Mouse (Mus musculus): Measurements from ENCODE around the gene A230050P20Rik. TPM values are rescaled to one million over a fixed set of nuclear protein-coding genes. Genes with fewer than 3 reads are reported as not detected.
"Not testable (repeated sequence)": the region's sequence is repeated elsewhere in the genome, so short reads cannot be mapped to it uniquely, and the experiment has no call there.

Gene A230050P20Rik
- polyA plus RNA-seq, 2 experiments: 4.5 to 25.4 TPM

DNA sequence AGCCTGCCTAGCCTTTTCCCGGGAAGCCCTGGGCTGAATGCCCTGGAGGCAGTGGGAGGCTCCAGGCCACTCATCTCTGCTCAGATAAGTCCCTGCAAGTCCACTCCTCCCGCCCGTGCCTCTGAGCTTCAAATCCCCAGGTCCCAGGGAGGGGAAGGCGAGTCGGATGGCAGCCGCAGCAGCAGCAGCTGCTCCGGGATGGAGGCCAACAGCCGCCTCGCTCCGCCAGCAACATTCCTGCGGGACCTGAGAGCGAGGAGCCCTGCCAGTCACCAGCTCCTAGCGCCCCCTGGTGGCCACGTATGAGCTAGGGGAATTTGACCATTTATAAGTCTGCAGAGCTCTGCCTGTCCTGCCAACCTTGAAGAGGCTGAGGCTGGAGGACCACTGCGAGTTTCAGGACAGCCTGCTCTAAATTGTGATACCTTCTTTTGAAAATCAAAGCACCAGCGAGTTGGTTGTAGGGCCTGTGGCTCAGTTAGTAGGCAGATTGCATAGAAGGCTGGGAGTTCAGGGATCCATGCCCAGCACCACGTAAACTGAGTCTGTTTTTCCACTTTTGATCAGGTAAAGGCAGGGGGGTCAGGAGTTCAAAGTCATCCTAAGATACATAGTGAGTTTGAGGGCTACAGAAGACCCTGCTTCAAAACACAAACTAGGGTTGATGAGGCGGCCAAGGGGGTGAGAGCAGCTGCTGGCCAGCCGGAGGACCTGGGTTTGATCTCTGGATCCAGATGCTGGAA is 37.4 kb upstream of the A230050P20Rik start:
- Histone ChIP-seq H3K9ac (ENCODE audit: low read depth, low read length, severe bottlenecking) (no peak overlapping the region), H3K4me2 (replicated peaks; ENCODE audit: low read depth, low read length, severe bottlenecking) (0 out of 2 replicates have a peak overlapping the region, but pooled peaks have one; percentile 14), H3K27me3 (ENCODE audit: control insufficient read depth, insufficient read depth, low read length) (no peaks in the 10 kb centered on the region), H3K9me3 (ENCODE audit: control insufficient read depth, low read length) (no peaks in the 10 kb centered on the region), H3K4me1 (ENCODE audit: control insufficient read depth, insufficient read depth, low read length) (peaks cover 12% of the 10 kb centered on the region), H3K36me3 (ENCODE audit: control insufficient read depth, insufficient read depth, low read length) (no peaks in the 10 kb centered on the region), H3K27ac (replicated peaks; ENCODE audit: low read depth, low read length) (no peak overlapping the region), H3K4me3 (replicated peaks; ENCODE audit: low read length) (no peak overlapping the region)
- TF ChIP-seq POLR2A (IDR thresholded peaks at IDR 0.05; ENCODE audit: borderline replicate concordance, extremely low read depth, insufficient read depth, insufficient read length): no peak
- WGBS: 13% methylated on average over 19 of the region's 19 CpGs
- peak; percentile 95 for DNase-seq (ENCODE audit: low spot score)
- ATAC-seq (ENCODE audit: low FRiP score, low read depth): peak; percentile 92

GRCm38 (mm10) chr9:20834881-20835280 is 33.6 kb upstream of the A230050P20Rik start:
- Histone ChIP-seq H3K4me2 (replicated peaks; ENCODE audit: low read depth, low read length, severe bottlenecking) (no peak overlapping the region), H3K36me3 (ENCODE audit: control insufficient read depth, insufficient read depth, low read length) (no peaks in the 10 kb centered on the region), H3K9ac (ENCODE audit: low read depth, low read length, severe bottlenecking) (no peak overlapping the region), H3K4me3 (replicated peaks; ENCODE audit: low read length) (no peak overlapping the region), H3K27ac (replicated peaks; ENCODE audit: low read depth, low read length) (no peak overlapping the region), H3K9me3 (ENCODE audit: control insufficient read depth, low read length) (no peaks in the 10 kb centered on the region), H3K4me1 (ENCODE audit: control insufficient read depth, insufficient read depth, low read length) (peaks cover 12% of the 10 kb centered on the region), H3K27me3 (ENCODE audit: control insufficient read depth, insufficient read depth, low read length) (no peaks in the 10 kb centered on the region)
- DNase-seq (ENCODE audit: low spot score): no peak
- TF ChIP-seq POLR2A (IDR thresholded peaks at IDR 0.05; ENCODE audit: borderline replicate concordance, extremely low read depth, insufficient read depth, insufficient read length): no peak
- no peak for ATAC-seq (ENCODE audit: low FRiP score, low read depth)
- 50% methylated on average over 1 of the region's 1 CpGs for WGBS

GRCm38 (mm10) chr9:20835431-20835954 is 32.9 kb upstream of the A230050P20Rik start:
- not testable (repeated sequence) for H3K27ac ChIP-seq (replicated peaks; ENCODE audit: low read depth, low read length); ATAC-seq (ENCODE audit: low FRiP score, low read depth)

GRCm38 (mm10) chr9:20837184-20837947 is 31.1 kb upstream of the A230050P20Rik start:
- no peaks in the 10 kb centered on the region for H3K4me1 ChIP-seq (ENCODE audit: control insufficient read depth, insufficient read depth, low read length)
- ATAC-seq (ENCODE audit: low FRiP score, low read depth) (no peak), DNase-seq (ENCODE audit: low spot score) (no peak)
- H3K36me3 ChIP-seq (ENCODE audit: control insufficient read depth, insufficient read depth, low read length): no peaks in the 10 kb centered on the region
- H3K4me2 ChIP-seq (replicated peaks; ENCODE audit: low read depth, low read length, severe bottlenecking): no peak overlapping the region
- H3K4me3 ChIP-seq (replicated peaks; ENCODE audit: low read length): no peak overlapping the region
- H3K27ac ChIP-seq (replicated peaks; ENCODE audit: low read depth, low read length): no peak overlapping the region
- WGBS: 80% methylated on average over 9 of the region's 9 CpGs
- H3K27me3 ChIP-seq (ENCODE audit: control insufficient read depth, insufficient read depth, low read length): no peaks in the 10 kb centered on the region
- no peaks in the 10 kb centered on the region for H3K9me3 ChIP-seq (ENCODE audit: control insufficient read depth, low read length)
- H3K9ac ChIP-seq (ENCODE audit: low read depth, low read length, severe bottlenecking): no peak overlapping the region
- TF ChIP-seq POLR2A (IDR thresholded peaks at IDR 0.05; ENCODE audit: borderline replicate concordance, extremely low read depth, insufficient read depth, insufficient read length): no peak

More at GRCm38 (mm10) chr9:20835431-20835954, 32.9 kb upstream of the A230050P20Rik start:
- H3K4me3 ChIP-seq (replicated peaks; ENCODE audit: low read length); H3K4me1 ChIP-seq (ENCODE audit: control insufficient read depth, insufficient read depth, low read length); H3K27me3 ChIP-seq (ENCODE audit: control insufficient read depth, insufficient read depth, low read length); H3K4me2 ChIP-seq (replicated peaks; ENCODE audit: low read depth, low read length, severe bottlenecking); H3K9me3 ChIP-seq (ENCODE audit: control insufficient read depth, low read length); H3K9ac ChIP-seq (ENCODE audit: low read depth, low read length, severe bottlenecking); H3K36me3 ChIP-seq (ENCODE audit: control insufficient read depth, insufficient read depth, low read length); DNase-seq (ENCODE audit: low spot score): not testable (repeated sequence)
- whole genome bisulfite sequencing: 80% methylated on average over 11 of the region's 11 CpGs

GRCm38 (mm10) chr9:20838931-20839330 is 29.5 kb upstream of the A230050P20Rik start:
- no peaks in the 10 kb centered on the region for H3K27me3 ChIP-seq (ENCODE audit: control insufficient read depth, insufficient read depth, low read length)
- H3K4me1 ChIP-seq (ENCODE audit: control insufficient read depth, insufficient read depth, low read length): no peaks in the 10 kb centered on the region
- H3K4me2 ChIP-seq (replicated peaks; ENCODE audit: low read depth, low read length, severe bottlenecking): no peak overlapping the region
- no peak overlapping the region for H3K4me3 ChIP-seq (replicated peaks; ENCODE audit: low read length)
- no peak for ATAC-seq (ENCODE audit: low FRiP score, low read depth)
- H3K9ac ChIP-seq (ENCODE audit: low read depth, low read length, severe bottlenecking): no peak overlapping the region
- no peak overlapping the region for H3K27ac ChIP-seq (replicated peaks; ENCODE audit: low read depth, low read length)
- no peak for DNase-seq (ENCODE audit: low spot score)
- no peaks in the 10 kb centered on the region for H3K36me3 ChIP-seq (ENCODE audit: control insufficient read depth, insufficient read depth, low read length)
- 58% methylated on average over 6 of the region's 6 CpGs for WGBS
- H3K9me3 ChIP-seq (ENCODE audit: control insufficient read depth, low read length): no peaks in the 10 kb centered on the region
- no peak for TF ChIP-seq POLR2A (IDR thresholded peaks at IDR 0.05; ENCODE audit: borderline replicate concordance, extremely low read depth, insufficient read depth, insufficient read length)

Measured in limb, embryonic 14.5 days (tissue).